Mouse (Mus musculus): ENCODE measurements around the gene Atp4a. TPM values are rescaled to one million over a fixed set of nuclear protein-coding genes. Genes with fewer than 3 reads are reported as not detected.
A peak's percentile ranks its signal among the peaks of the same experiment; 100 is the strongest.

The Atp4a gene
- under 1 TPM; 0.27 to 0.28 TPM for total RNA-seq (2021)
- long read RNA-seq, experiment 1, partial matches to known transcripts, result 1 of 1 reads
- long read RNA-seq, experiment 1, other reads (novel, unspliced or antisense), result 0 of 1 reads
- long read RNA-seq, experiment 2, result 0 reads

DNA sequence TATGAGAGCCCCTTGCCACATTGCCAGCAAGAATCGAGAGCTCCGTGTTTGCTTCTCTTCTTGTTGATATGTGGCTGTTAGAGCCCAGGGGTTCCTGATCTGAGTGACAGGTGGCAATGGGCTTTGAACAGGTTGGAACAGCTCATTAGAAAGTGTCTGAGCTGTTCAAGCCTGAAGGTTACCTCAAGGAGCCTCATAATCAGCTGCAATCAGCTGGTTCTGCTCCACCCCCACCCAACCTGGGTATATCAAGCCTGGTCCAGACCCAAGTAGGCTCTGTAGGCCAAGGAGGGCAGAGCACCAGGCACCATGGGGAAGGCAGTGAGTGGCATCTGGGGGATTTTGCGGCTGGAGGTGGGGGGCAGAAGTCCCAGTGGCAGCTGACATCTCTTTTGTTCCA, at the start of gene Atp4a:
Gene Atp4a (plus strand): TSS at position 268 of the 400 bp plus-strand sequence.
- intact Hi-C loops (cut with DNase I), result no loop called here
- no peak for DNase-seq

DNA sequence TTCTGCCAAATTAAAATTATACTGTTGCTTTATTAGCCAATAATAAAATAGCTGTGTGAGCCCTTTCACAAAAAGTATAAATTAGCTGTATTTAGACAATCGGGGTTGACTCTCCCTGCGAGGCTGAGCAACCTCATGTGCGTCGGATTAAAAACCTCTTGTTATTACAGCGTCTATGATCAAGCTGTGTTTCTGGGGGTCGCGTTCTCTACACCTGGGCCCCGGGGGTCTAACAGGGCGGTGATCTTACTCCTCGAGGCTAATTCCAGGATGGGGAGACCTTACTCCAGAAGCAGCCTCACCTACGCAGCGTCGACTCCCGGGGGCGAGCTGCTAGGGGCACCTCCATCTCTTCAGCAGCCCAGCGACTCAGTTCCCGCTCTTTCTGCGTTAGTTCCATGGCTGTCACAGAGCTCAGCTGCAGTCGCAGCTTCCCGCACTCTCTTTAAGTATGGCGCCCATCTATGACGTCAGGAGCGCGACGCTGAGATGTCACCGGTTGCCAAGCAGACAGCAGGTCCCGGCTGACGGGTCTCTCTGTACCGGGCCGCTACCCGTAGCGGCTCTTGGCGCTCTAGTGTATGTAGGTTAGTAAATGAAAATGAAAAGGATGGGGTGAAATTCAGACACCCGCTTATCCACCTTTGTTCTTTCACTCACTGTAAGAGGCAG, 47.3 kb upstream of the Atp4a start, which contains the start of gene Haus5:
Gene Haus5 (minus strand): TSS at position 466 of the 672 bp plus-strand sequence.
- intact Hi-C loops (cut with DNase I), result no loop called here
- peak; percentile 77 to 89 for DNase-seq

DNA sequence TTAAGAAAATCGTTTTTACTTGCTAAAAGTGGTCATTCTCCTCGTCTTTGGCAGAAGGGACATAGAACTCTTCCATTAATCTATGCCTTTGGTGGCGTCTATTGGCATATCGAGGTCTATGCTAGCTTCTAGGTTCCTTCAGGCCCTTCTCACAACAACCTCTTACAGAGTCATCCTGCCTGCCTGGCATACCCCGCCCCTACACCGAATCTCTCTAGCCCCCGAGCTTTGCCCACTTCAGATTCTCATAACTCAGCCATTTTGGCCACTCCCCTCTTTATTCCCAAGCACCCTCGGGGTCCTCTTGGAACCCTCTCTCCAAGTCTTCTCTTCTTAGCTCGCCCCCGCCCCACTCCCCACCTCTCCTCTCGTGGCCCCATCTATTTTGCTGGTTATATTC, 46.7 kb upstream of the Atp4a start:
- intact Hi-C loops (cut with DNase I), result no loop called here
- DNase-seq, result no peak

DNA sequence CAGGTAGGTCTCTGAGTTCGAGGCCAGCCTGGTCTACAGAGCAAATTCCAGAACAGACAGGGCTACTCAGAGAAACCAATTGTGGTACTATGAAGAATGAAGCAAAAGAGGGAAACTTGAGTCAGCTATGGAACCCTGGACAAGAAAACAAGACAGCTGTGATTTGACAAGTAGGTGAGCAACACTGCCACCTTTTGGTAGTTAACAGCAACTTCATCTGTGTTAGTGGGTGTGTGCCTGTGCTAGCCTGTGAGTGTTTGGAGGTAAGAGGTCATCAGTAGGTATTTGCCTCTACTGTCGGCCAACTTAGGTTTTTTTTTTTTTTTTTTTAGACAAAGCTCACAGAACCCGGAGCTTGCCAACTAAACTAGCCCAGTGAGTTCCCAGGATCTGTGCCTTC, 42.8 kb upstream of the Atp4a start:
- no peak for DNase-seq
- intact Hi-C loops (cut with DNase I), result no loop called here

DNA sequence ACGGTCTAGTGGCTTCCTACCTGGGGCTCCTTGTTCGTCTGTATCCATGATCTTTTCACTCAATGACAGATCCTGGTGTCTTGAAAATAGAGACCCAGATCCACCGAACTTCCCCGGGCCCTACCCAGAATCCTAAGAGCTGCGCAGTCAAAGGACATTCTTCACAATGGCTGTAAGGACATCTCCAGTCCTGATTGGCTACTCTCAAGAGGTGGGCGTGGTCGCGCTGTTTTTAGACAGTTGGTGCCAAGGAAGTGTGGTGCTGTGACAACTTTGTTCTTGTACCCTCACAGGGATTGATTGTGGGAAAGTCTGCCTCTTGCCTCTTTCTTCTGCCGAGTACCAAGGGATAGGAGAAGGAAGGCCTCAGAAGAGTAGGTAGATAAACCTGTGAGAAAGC, 40.5 kb upstream of the Atp4a start, which contains the start of gene Pmis2:
Gene Pmis2 (minus strand): TSS at position 126 of the 400 bp plus-strand sequence.
- intact Hi-C loops (cut with DNase I), result no loop called here
- no peak for DNase-seq

DNA sequence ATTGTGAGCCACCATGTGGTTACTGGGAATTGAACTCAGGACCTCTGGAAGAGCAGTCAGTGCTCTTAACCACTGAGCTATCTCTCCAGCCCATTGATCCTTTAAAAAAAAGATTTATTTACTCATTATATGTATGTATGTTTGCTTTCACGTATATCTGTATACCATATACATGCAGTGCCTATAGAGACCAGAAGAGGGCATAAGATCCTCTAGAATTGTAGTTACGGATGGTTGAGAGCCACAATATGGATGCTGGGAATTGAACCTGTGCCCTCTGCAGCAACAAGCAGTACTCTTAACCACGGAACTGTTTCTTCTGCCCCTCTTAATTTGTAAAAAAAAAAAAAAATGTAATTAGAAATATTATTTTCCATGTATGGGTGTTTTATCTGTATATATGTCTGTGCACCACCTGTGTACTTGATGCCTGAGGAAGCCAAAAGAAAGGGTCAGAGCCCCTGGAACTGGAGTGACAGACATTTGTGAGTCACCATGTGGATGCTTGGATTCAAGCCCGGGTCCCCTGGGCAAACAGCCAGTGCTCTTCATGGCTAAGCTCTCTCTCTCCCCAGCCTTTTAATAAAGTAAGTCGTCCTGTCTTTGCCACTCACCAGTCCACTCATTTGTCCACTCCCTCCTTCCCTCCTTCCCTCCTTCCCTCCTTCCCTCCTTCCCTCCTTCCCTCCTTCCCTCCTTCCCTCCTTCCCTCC, 33.6 kb upstream of the Atp4a start:
- no peak for DNase-seq
- intact Hi-C loops (cut with DNase I), result no loop called here

DNA sequence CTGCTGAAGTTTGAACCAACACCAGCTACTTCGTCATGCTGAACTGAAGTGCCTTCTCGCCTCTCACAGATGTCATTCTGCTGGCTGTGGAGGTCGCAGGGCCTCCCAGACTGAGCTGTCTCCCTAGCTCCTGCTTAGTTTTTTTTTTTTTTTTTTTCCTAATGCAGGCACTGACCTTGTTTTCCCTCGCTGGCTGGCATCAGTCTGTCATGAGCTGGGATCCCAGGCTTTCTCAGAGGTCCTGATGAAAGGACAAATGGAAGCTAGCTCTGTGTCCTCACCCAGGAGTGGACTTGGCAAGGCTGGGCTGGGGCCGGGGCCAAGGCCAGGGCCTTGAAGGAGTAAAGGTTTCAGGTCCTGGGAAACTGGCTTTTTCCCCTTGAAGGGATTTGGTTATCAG, 30.1 kb upstream of the Atp4a start:
- no peak for DNase-seq
- intact Hi-C loops (cut with DNase I), result no loop called here

DNA sequence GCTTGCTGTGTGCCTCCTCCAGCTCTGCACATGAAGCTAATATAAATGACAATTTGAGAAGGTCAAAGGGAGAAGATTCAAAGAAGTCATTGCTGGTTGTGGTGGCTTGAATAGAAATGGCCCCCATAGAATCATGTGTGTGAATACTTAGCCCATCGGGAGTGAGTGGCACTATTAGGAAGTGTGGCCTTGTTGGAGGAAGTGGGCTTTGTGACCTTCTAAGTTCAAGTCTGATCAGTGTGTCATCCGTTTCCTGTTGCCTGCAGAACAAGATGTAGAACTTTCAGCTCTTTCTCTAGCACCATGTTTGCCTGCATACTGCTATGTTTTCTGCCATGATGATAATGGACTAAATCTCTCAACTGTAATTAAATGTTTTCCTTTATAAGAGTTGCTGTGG, 28.6 kb upstream of the Atp4a start:
- intact Hi-C loops (cut with DNase I), result no loop called here
- no peak for DNase-seq

DNA sequence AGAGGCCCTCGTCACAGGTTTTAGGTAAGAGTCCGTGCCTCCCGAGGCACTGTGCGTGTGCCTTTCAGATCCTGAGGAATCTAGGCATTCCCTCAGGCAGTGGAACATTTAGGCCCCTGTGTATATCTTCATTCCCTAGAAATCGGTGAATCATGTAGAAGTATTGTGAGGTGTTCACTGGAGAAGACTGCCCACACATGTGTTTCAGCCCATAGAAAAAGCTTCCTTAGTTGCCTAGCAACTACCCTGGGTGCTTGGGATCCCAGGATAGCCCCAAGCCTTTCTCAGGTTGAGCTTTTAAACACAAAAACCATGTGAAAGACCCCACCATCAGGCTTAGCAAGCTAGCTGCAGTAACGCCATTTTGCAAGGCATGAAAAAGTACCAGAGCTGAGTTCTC, 23.7 kb upstream of the Atp4a start:
- no peak for DNase-seq
- intact Hi-C loops (cut with DNase I), result no loop called here

DNA sequence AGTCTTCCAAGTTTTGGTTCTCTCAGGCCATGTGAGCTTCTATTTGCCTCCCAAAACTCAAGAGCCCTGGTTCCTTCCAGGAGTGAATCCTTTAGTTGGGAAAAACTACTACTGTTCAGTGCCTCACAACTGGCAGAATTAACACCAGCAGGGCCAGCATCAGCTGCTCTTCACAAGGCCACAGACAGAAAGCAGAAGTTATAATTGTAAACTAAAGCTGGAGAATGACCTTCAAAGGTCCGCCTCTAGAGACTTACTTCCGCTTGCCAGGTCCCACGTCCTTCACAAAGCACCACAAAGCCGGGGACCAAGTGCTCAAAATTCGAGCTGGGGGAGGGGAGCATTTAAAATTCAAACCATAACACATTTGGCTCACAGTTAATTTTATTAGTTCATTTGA, 13.9 kb upstream of the Atp4a start:
- DNase-seq, result no peak
- intact Hi-C loops (cut with DNase I), result no loop called here

DNA sequence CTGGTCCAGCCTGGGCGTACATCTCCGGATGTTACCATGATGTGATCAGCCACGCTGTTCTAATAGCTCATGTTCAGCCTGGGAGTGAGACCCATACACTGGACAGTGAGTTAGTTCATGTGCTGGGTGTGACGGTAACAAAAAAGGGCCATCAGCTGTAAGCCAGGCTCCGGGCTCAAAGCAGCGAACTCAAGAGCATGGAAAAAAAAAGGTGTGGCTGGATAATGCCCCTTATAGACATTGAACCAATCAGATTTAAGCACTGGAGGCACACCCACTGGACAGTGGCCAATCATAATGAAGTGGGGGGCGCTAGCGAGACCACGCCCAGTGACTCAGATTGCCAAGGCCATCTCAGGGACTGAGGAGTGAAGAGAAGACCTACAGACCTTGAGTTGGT, 13.4 kb upstream of the Atp4a start, which contains the start of gene 2200002J24Rik:
Gene 2200002J24Rik (plus strand): TSS at position 338 of the 400 bp plus-strand sequence.
- intact Hi-C loops (cut with DNase I), result no loop called here
- no peak for DNase-seq

DNA sequence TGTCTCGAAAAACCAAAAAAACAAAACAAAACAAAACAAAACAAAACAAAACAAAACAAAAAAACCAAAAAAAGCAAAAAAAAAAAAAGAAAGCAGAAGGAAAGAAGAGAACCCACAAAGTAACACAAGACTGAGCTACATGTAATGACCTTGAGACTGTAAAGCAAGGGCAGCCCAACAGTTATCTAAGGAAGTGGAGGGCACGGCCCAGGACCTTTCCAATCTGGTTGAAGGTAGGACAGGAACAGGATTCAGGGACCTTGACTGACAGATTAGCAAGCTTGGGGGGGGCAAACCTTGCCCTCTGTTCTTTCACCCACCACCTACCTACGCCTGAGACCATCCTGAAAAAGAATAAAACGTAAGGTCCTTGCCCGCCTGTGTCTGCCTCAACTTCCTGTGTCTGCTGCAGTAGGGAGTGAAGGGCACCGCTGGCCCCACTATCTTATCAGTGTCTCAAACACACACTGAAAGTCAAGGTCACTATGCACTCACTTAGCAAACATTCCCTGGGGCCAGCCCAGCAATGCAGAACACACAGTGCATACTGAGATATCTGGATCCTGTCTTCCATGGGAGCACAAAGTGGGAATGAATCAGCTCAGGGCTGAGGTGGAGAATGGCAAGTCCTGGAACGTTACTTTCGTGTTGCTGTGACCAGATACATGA, 5.7 kb upstream of the Atp4a start:
- intact Hi-C loops (cut with DNase I), result no loop called here
- no peak for DNase-seq

DNA sequence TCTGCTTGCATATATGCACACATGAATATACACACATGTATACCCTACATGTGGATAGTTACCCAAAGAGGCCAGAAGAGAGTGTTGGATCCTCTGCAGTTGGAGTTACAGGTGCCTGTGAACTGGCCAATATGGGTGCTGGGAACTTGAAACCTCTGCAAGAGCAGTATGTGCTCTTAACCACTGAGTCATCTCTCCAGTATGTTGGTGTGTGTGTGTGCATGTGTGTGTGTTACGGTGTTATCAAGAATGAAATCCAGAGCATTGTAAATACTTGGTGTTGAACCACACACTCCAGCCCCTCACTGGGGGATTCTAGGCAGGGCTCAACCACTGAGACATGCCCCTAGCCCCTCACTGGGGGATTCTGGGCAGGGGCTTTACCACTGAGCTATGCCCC, 4.6 kb upstream of the Atp4a start:
- intact Hi-C loops (cut with DNase I), result no loop called here

DNA sequence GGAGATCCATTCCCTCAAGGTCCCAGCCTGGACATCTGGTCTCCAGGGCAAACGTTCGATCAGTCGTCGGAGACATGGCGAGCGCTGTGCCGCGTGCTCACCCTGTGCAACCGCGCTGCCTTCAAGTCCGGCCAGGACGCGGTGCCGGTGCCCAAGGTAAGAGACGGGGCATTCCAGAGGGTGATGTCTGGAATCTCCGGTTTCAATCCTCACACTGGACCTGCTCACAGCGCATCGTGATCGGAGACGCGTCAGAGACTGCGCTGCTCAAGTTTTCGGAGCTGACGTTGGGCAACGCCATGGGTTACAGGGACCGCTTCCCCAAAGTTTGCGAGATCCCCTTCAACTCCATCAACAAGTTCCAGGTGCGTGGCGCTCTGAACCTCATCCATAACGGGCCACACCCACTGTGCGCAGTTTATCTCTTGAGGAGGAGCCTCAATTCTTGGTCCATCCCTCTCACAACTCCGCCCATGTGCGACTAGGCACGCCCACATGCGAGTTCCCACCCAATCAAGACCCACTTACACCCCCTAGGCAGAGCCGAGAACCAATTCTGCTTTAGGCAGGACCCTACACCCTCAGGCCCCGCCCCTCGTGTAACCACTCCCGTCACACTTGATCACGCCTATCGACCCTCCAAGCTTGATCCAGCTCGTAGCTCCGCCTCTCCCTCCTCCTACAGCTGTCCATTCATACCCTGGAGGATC, 5.2 kb downstream of the Atp4a start:
- DNase-seq, result peak in 1 of 2 experiments; percentile 32
- intact Hi-C loops (cut with DNase I), result no loop called here

More for the DNA sequence above, 4.6 kb upstream of the Atp4a start:
- no peak for DNase-seq

DNA sequence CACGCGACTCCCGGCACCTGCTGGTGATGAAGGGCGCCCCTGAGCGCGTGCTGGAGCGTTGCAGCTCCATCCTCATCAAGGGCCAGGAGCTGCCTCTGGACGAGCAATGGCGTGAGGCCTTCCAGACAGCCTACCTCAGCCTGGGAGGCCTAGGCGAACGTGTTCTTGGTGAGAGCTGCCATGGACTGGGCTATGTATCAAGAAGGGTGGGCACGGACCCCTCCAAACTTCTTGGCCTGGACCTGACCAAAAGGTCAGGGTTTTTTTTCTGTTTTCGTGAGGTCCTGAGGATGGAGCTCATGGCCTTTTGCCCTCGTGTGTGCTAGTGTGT, 5.7 kb downstream of the Atp4a start:
- DNase-seq, result no peak
- intact Hi-C loops (cut with DNase I), result no loop called here

DNA sequence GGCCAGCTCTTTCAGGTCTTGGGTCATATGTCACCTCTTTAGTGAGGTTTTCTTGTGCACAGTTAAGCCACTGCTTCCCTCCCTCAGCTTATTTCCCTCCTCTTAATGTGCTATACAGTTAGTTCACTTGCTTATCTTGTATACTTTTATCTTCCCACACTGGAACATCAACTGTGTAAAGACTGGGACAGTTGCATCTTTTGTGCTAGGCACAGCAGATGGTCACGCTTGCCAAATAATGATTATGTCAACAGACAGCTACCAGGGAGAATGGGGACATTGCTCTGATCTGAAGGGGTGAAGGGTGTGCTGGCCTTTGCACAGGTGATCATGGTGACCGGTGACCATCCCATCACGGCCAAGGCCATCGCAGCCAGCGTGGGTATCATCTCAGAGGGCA, 7.7 kb downstream of the Atp4a start:
- intact Hi-C loops (cut with DNase I), result no loop called here
- no peak for DNase-seq

DNA sequence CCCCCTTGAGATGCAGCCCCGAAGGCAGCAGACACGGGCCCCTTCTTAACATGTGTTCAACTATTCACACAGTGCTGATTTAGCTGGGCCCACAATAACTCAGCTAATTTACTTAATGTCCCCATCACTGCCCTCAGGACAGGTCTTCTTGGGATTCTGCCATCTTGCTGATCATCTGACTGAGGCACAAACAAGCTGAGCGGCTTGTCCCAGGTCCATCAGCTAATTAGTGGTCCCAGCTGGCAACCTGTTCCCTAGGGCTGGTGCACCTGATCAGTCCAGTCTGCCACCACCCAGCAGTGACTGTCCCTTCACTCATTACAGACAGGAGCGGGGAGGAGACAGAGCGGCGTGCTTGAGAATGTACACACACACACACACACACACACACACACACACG, 9.3 kb downstream of the Atp4a start:
- no peak for DNase-seq
- intact Hi-C loops (cut with DNase I), result no loop called here

DNA sequence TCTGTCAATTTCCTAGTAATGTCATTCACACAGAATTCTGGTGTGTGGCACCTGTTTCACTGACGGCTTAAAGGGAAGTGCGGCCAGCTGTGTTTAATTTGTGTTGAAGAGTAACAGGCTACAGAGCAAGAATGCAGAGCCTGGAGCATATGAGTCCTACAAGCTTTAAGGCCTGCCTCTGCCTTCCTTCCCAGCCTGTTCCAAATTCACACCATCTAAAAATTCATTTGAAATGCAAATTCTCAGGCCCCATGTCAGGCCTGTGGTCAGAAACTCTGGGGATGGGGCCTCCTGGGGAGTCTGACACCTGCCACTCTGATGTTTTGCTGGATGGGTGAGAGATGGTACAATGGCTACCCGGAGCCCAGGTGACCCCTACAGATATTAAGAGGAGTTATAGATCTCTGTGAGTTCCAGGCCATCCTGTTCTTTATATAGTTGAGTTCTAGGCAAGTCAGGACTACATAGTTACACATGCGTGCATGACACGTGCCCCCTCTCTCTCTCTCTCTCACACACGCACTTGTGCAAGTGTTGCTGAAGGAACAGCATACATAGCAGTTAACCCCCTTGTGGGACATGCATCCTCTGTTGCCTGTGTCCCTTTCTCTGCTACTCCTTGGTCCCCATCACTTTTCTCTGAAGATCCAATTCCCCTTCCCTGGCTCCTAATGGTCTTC, 11.4 kb downstream of the Atp4a start:
- DNase-seq, result no peak
- intact Hi-C loops (cut with DNase I), result no loop called here

DNA sequence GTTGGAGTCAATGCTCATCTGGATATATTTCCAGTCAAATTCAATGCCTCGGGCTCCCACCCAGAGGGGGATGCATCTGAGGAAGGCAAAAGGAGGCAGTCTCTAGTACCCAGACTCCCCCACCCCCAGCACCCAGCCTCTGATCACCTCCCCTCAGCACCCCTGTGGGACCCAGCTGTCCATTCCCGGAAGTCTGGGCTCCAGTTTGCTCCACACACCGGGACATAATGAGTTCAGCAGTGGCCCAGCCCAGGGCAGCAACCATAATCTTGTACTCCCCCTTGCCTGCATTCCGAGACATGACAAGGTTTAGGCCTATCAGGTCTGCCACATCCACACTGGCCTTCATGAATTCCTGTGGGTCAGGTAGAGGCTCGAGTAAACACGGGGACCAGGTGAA, 16.2 kb downstream of the Atp4a start:
- no peak for DNase-seq
- intact Hi-C loops (cut with DNase I), result no loop called here

DNA sequence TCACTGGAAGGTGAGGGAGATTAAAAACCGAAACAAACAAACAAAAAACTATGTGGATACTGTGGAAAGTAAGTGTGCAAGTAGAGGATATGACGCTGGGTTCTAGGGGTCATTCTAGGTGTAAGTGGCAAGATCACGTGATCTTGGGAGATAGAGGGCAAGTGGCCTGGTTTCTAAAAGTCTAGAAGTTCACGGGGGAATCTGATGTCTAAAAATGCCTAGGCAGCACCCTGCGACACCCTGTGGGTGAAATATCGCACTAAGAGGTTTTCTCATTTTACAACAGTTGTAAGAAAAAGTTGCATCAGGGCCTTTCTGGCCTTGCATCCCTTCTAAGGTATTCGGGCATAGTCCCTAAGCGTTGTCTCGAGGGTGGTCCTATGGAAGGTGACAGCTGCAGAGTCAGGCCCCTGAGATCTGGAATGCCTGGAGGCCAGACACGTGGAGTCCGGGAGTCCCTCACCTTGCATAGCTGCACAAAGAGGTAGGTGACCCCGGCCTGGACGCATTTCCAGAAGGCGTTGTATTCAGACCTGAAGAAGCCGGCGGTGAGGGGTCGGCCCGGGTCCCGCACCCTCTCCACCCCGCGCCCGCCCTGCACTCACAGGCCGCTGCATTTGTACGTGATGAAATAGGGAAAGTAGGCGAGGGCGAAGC, 16.9 kb downstream of the Atp4a start:
- DNase-seq, result no peak
- intact Hi-C loops (cut with DNase I), result no loop called here
